Mouse (Mus musculus): Measurements from ENCODE around the gene Clec1b.

The Clec1b gene

DNA sequence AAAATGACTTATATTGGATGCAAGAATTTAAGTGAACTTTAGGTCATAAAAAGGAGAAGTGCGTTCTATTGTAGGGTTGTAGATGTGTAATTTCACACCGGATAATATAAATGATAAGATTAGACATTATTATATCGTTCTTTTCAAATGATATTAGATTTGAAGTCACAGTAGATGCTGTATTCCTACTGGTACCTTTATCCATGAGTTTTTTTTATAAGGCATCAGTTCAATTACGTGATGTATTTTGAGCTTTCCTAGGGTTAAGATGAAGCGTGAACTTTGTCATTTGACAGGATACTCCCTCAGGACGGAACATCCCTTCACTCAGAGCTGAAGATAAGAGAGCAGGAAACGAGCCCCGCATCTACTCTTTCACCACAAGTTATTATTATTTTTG is at the start of gene Clec1b:
Gene Clec1b (plus strand): TSS at position 301 of the 400 bp plus-strand sequence.
- DNase-seq: no peak

DNA sequence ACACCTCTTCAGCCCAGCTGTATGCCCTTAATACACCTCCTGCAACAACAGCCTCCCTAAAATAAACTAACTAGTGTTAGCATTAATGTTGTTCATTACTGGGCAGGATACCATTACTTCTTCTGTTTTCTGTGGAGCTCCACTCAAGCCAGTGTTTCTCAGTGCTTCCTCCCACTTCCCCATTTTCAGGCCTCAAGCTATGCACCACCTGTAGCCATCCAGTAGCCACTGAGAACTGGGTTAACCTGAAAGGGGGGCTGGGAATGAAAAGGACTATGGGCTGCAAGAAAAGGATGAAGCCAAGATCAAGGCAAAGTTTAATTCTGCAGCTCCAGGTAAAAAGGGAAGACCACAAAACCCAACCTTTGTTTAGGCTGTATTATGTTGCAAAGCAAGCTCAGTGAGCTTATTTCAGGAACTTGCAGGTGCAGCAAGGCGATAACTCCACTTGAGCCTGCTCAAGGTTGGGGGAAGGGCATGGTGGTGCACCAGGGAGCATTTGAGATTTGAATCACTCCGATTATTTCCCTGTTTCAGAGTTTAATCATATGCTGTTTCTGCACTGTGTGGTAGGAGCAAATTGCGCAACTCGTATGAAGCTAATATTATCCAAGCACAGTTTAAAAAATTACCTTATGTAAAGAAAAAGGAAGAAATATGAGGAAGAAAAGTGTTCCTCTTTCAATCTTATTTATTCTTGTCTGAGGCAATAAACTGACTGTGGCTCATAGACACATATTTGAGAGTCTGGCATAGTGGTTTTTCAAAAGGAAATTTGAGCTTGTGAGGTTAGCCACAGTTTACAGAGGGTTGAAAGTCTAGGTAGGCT is 47.4 kb upstream of the Clec1b start:
- DNase-seq: peak; percentile 90

- peak; percentile 57 for DNase-seq
Measured at GRCm38 (mm10) chr6:129351091-129351490, 46.0 kb upstream of the Clec1b start.

DNA sequence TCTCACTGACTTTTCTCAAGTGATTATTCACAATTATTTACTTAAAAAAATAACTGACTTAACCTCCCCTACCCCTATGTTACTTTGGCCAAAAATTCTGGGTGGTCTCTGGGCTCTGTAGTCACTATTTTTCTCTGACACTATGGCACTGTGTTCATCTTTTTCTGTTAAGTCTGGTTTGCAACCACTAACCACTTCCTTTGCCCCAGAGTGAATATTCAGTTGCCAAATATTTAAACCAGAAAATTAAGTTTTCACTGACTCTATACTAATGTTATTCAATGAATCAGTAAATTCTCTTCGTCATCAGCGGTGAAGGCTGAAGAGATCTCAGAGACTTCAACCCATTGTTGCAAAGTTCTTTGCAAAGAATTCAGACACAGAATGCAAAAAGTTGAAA is 41.3 kb upstream of the Clec1b start:
- DNase-seq: no peak

DNA sequence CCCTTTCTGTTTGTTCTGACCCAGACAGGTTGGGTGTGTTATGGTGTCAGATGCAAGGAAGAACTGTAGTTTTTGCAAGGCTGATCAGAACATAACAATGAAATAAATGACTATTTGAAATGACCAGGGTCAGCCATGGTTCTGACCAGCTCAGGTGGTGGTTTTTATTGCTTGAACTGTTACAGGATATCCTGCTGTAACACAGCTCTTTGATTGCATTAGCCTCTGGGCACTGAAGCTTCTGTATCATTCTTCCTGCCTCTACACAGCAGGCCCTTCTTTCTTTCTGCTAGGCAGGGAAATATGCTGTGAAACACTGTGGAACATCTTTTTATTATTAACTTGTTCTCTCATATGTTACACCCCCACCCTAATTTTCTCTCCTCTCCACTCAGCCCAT is 40.7 kb upstream of the Clec1b start:
- peak; percentile 13 for DNase-seq

- peak; percentile 10 for DNase-seq
Measured at GRCm38 (mm10) chr6:129359515-129359914, 37.6 kb upstream of the Clec1b start.

DNA sequence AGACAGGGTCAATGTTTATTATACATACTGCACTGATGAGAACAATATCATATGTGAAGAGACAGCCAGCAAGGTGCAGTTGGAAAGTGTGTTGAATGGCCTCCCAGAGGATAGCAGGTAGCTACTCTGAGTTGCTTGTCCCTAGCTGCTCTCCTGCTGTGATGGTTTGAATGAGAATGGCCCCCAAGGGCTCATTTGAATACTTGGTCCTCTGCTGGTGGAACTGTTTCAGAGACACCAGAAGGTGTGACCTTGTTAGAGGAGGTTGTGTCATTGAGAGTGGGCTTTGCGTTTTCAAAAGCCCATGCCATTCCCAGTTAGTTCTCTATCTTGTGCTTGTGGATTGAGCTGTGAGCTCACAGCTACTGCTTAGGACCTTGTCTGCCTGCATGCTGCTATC is 33.2 kb upstream of the Clec1b start:
- peak; percentile 22 for DNase-seq

- peak; percentile 69 for DNase-seq
Measured at GRCm38 (mm10) chr6:129365959-129366359, 31.1 kb upstream of the Clec1b start.

GRCm38 (mm10) chr6:129369374-129370132 is 27.5 kb upstream of the Clec1b start:
- peak; percentile 83 for DNase-seq

DNA sequence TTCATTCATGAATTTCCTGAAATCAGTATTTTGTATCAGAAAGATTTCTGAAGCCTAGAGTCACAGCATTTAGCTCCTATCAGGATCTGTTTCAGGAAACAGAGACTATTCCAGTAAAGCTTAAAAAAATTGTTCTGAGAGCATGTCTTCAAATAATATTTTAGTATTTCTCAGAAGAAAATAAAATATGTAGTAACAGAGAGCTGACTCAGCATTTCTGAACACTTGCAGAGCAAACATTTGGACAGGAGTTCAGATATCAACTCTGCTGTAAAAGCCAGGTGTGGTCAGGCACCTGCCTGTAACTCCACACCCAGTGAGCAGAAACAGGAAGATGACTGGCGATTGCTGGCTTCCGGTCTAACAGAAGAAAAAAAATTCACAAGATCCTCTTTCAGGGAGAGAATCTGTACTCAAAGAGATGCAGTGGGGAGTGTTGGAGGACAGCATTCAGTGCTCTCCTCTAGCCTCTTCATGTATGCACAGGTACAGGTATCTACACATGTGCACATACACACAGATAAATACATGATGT is 22.1 kb upstream of the Clec1b start:
- no peak for DNase-seq

GRCm38 (mm10) chr6:129380454-129380853 is 16.6 kb upstream of the Clec1b start:
- DNase-seq: no peak

GRCm38 (mm10) chr6:129381736-129382135 is 15.4 kb upstream of the Clec1b start:
- no peak for DNase-seq

DNA sequence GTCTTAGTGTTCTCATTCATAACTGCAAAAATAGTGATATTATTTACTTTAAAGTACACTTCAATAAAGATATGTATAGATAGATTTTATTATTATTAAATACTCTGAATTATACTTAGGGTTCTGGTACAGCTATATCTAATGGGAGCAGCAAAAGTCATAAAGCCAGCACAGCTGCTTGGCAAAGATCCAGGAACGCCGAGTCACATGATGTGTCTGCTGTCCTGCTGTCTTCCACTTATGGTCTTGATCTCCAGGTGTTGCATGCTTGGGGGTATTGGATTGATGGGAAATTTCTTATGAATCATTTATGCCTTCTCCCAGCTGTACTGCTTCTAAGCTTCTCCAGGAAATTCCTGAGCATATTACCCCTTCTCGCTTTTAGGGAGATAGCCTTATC is 13.6 kb upstream of the Clec1b start:
- DNase-seq: no peak

DNA sequence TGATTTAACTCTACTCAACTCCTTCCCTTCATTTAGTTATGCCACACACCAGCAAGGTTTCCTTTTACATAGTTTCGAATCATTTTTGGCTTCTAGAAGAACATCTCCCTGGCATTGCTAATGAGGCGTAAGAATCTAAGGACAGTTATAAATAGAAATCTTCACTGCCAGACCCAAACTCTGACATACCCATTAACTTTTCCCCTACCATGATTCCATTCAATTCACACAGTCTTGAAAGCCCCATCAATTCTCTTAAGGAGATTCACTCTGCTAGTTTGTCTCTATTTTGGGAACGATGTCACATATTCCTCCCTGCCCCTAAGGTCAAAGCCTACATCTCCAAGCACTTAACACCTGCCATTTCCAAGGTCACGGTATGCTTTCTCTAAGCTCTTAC is 12.1 kb upstream of the Clec1b start:
- DNase-seq: no peak

DNA sequence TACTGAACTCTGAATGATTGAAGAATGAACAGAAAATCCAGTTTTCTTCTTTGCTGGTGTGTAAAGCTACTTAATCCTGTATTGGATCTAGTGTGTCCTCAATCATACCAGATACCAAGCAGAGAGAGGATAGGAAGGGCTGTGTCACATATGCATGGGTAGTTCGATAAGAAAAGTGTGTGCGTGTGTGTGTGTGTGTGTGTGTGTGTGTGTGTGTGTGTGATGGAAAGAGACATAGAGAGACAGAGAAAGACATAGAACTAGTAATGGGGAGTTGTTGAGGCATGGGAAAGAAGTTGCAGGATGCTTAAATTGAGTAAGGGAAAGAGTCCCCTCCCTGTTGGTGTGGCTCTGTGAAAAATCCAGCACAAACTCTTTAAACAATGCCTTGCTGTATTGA is 11.3 kb upstream of the Clec1b start, which contains the start of gene Clec12b:
Gene Clec12b (minus strand): TSS at position 101 of the 400 bp plus-strand sequence.
- no peak for DNase-seq

GRCm38 (mm10) chr6:129393087-129393720 is 3.9 kb upstream of the Clec1b start:
- no peak for DNase-seq

GRCm38 (mm10) chr6:129393732-129394131 is 3.4 kb upstream of the Clec1b start:
- no peak for DNase-seq

DNA sequence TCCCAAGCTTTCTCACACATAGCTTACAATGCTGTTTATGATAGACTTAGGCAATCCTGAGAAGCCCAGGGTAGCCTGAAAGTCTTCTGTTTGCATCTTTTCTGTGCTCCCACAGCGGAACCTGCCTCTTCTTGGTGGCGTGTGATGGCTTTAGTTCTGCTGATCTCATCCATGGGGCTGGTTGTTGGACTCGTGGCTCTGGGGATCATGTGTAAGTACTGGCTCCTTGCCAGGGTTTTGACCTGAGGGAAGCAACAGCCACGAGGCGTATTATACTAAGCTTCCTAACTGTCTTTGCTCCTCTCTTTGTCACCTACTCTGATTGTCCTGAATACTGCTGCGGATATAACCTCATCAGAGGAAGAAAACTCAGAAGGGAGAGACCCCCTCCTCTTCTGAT is 2.8 kb downstream of the Clec1b start:
- peak; percentile 93 for DNase-seq

DNA sequence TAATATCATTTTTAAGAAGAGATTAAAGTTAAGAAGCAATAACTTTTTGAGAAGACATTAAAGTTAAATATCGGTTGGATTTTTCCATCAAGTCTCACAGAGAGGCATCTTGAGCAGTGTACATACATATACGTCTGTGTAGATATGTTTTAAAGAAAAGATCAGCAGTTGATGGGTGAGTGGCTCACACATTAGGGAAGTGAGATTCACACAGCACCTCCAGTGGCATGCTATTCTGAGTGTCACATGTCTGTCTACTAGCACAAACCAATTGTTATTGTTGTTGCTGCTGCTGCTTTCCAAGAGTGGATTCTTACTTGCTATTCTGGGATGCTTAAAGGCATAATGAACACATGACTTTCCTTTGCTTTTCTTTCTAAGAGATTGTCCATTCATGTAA is 5.3 kb downstream of the Clec1b start:
- peak; percentile 23 for DNase-seq

- peak; percentile 34 for DNase-seq
Measured at GRCm38 (mm10) chr6:129403391-129403790, 6.3 kb downstream of the Clec1b start.

GRCm38 (mm10) chr6:129405999-129406398 is 8.9 kb downstream of the Clec1b start:
- DNase-seq: peak; percentile 14

GRCm38 (mm10) chr6:129407324-129407723 is 10.2 kb downstream of the Clec1b start:
- peak; percentile 94 for DNase-seq

DNA sequence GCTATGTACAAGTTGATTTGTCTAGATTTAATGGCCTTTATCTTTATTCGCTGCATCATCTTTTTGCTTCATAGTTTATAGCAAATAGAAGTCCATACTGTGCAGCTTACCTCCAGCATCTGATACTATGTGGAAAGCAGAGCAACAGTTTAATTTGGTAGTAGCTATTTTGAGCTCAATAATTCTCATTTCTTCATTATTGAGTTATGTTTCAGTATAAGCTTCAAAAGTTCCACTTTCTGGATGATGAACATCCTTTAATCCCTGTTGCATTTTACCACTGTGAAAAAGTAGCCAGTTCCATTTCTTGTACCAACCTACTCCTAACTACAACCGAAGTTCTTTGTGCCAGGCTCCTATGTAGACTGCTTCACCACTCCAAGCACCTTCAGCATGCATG is 11.5 kb downstream of the Clec1b start, which contains the start of gene Clec9a:
Gene Clec9a (plus strand): TSS at position 301 of the 400 bp plus-strand sequence.
- DNase-seq: peak; percentile 4

All from heart, adult 11 months (tissue).